Mouse (Mus musculus) neural tube, embryonic 11.5 days (tissue): Measurements from ENCODE around the gene Dyrk2. TPM values are rescaled to one million over a fixed set of nuclear protein-coding genes. Genes with fewer than 3 reads are reported as not detected.

Experiments used
- ATAC-seq: fragments of 200-750 bp; cut with Nextera tagmentation; 2 replicates; pipeline ENCODE4 v1.8.0; 2017; ENCODE audit warnings: moderate number of reproducible peaks, mild to moderate bottlenecking, moderate TSS enrichment, moderate library complexity; ENCODE audit not compliant: insufficient read depth, low FRiP score, low TSS enrichment
- DNase-seq: peaks from one replicate; pipeline ENCODE4 v3.0.0-alpha.2; 2015; ENCODE audit warnings: low spot score
- H3K27ac ChIP-seq: fragments of 300-500 bp; sonication (generic); 2 replicates; pipeline ENCODE4 v1.5.1; 2014; ENCODE audit warnings: low read depth, mild to moderate bottlenecking, low read length
- H3K27me3 ChIP-seq: fragments of 300-500 bp; sonication (generic); 2 replicates; pipeline ENCODE4 v1.6.1; 2014; ENCODE audit warnings: mild to moderate bottlenecking, low read length, mixed read lengths; ENCODE audit not compliant: control insufficient read depth, insufficient read depth
- H3K36me3 ChIP-seq: fragments of 300-500 bp; sonication (generic); 2 replicates; pipeline ENCODE4 v1.6.1; 2014; ENCODE audit warnings: mild to moderate bottlenecking, low read length, moderate library complexity, mixed read lengths; ENCODE audit not compliant: control insufficient read depth, insufficient read depth
- H3K4me1 ChIP-seq: fragments of 300-500 bp; sonication (generic); 2 replicates; pipeline ENCODE4 v1.6.1; 2014; ENCODE audit warnings: low read length, mixed read lengths; ENCODE audit not compliant: control insufficient read depth, insufficient read depth
- H3K4me2 ChIP-seq: fragments of 300-500 bp; sonication (generic); 2 replicates; pipeline ENCODE4 v1.6.1; 2014; ENCODE audit warnings: low read depth, mild to moderate bottlenecking, moderate library complexity
- H3K4me3 ChIP-seq: fragments of 300-500 bp; sonication (generic); 2 replicates; pipeline ENCODE4 v1.5.1; 2014; ENCODE audit warnings: low read depth, low read length
- H3K9ac ChIP-seq: fragments of 300-500 bp; sonication (generic); 2 replicates; pipeline ENCODE4 v1.6.1; 2014; ENCODE audit warnings: mild to moderate bottlenecking, low read length
- H3K9me3 ChIP-seq: fragments of 300-500 bp; sonication (generic); 2 replicates; pipeline ENCODE4 v1.6.1; 2016; ENCODE audit warnings: low read length; ENCODE audit not compliant: control insufficient read depth
- WGBS: fragments of 180-500 bp; shearing (Covaris S2); extraction: QIAGEN DNeasy Blood & Tissue Kit; methylation state at CpG from one replicate; pipeline ENCODE4 v1.1.7; 2014; 5-methylcytosine and 5-hydroxymethylcytosine counted together
- polyA plus RNA-seq: library from polyadenylated mRNA; unstranded; fragments of >200 nt; fragmentation: Nextera tagmentation; extraction: Ambion mirVana; gene quantifications from 2 replicates; pipeline ENCODE4 v1.2.1, GENCODE M21; 2014

Gene Dyrk2
- polyA plus RNA-seq, 1 experiment from 2014 or later = 12.9 TPM

- no peak for DNase-seq
- Histone ChIP-seq H3K4me2 (no peak overlapping the region), H3K4me1 (no peaks in the 10 kb centered on the region), H3K27ac (no peak overlapping the region), H3K27me3 (no peaks in the 10 kb centered on the region), H3K4me3 (no peak overlapping the region), H3K9ac (no peak overlapping the region), H3K36me3 (no peaks in the 10 kb centered on the region), H3K9me3 (no peaks in the 10 kb centered on the region)
- 92% methylated on average over 7 of the region's 7 CpGs for WGBS
- ATAC-seq = no peak
These were observed 42.9 kb downstream of the Dyrk2 start for GRCm38 (mm10) chr10:118827116-118827515.

- H3K27ac ChIP-seq = no peak overlapping the region
- no peak for ATAC-seq
- no peaks in the 10 kb centered on the region for H3K9me3 ChIP-seq
- H3K27me3 ChIP-seq = no peaks in the 10 kb centered on the region
- WGBS = 82% methylated on average over 8 of the region's 8 CpGs
- H3K4me2 ChIP-seq = no peak overlapping the region
- no peaks in the 10 kb centered on the region for H3K4me1 ChIP-seq
- no peak for DNase-seq
- no peak overlapping the region for H3K9ac ChIP-seq
- no peaks in the 10 kb centered on the region for H3K36me3 ChIP-seq
- no peak overlapping the region for H3K4me3 ChIP-seq
These were observed 45.2 kb downstream of the Dyrk2 start for GRCm38 (mm10) chr10:118824830-118825229.

GRCm38 (mm10) chr10:118820901-118821300 lies 49.1 kb downstream of the Dyrk2 start:
- no peak overlapping the region for H3K4me3 ChIP-seq
- H3K9me3 ChIP-seq = no peaks in the 10 kb centered on the region
- H3K4me1 ChIP-seq = no peaks in the 10 kb centered on the region
- peak; percentile 52 for DNase-seq
- peak; percentile 81 for ATAC-seq
- 36% methylated on average over 7 of the region's 7 CpGs for WGBS
- no peaks in the 10 kb centered on the region for H3K36me3 ChIP-seq
- H3K9ac ChIP-seq = no peak overlapping the region
- H3K4me2 ChIP-seq = no peak overlapping the region
- H3K27me3 ChIP-seq = no peaks in the 10 kb centered on the region
- H3K27ac ChIP-seq = no peak overlapping the region

DNA sequence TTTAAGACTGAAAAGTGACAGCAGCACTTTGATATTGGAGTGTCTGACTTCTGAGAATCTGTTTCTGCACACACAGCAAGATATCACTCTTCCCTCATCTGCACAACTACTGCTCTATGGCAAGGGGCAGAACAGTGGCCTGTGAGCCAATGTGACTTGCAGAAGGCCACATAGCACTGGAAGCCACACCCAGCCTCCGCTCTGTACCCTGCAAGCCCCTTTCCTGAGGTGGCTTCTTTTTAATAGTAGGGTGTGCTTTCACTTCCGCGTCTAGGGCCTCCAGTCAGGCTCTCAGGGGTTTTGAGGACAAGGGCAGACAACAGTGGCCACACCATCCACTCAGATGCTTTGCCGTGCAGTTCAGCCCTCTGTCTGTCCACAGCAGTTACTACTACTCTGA lies 50.2 kb downstream of the Dyrk2 start:
- DNase-seq (no peak), ATAC-seq (no peak)
- Histone ChIP-seq H3K4me1 (no peaks in the 10 kb centered on the region), H3K9me3 (no peaks in the 10 kb centered on the region), H3K36me3 (no peaks in the 10 kb centered on the region), H3K27ac (no peak overlapping the region), H3K4me2 (no peak overlapping the region), H3K27me3 (no peaks in the 10 kb centered on the region), H3K9ac (no peak overlapping the region), H3K4me3 (no peak overlapping the region)
- 86% methylated on average over 4 of the region's 4 CpGs for WGBS

DNA sequence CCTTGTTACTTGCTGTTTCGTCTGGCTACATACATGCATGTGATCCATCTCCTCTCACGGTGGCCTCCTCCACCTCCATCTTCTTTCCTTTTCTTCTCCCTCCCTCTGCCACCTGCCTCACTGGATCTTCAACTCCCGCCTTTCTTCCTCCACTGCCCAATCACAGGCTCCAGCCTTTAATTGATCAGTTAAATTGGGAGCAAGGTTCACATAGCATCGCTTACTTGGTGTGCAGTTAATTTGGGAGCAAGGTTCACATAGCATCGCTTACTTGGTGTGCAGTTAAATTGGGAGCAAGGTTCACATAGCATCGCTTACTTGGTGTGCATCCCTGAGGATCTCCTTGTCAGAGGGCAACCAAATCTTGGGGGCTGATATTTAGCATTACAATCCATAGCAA lies 52.9 kb downstream of the Dyrk2 start:
- H3K27me3 ChIP-seq = no peaks in the 10 kb centered on the region
- no peak overlapping the region for H3K4me3 ChIP-seq
- DNase-seq = no peak
- H3K36me3 ChIP-seq = no peaks in the 10 kb centered on the region
- no peak overlapping the region for H3K27ac ChIP-seq
- no peak overlapping the region for H3K4me2 ChIP-seq
- no peak for ATAC-seq
- WGBS = 86% methylated on average over 6 of the region's 6 CpGs
- no peak overlapping the region for H3K9ac ChIP-seq
- H3K9me3 ChIP-seq = no peaks in the 10 kb centered on the region
- H3K4me1 ChIP-seq = no peaks in the 10 kb centered on the region

DNA sequence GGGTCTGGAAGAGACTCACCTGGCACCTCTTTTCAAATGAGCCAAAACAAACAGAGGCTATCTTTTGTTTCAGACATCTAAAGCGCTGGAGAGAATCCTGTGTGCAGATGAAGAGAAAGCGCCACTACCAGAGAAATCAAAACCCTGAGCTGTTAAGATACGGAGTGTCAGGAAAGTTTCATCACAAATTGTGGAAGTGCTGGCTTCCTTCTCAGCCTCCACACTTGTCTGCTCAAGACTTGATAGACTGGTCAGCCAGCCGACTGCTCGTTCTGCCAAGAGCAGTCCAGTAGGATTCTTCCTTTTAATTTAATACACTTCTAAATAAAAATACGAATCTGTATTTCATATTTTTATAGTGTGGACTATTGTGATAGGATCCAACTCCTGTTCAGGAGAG lies 58.1 kb downstream of the Dyrk2 start:
- Histone ChIP-seq H3K27me3 (no peaks in the 10 kb centered on the region), H3K9ac (no peak overlapping the region), H3K4me1 (no peaks in the 10 kb centered on the region), H3K36me3 (no peaks in the 10 kb centered on the region), H3K27ac (no peak overlapping the region), H3K9me3 (no peaks in the 10 kb centered on the region), H3K4me3 (no peak overlapping the region), H3K4me2 (no peak overlapping the region)
- DNase-seq (no peak), ATAC-seq (no peak)
- 90% methylated on average over 6 of the region's 6 CpGs for WGBS

DNA sequence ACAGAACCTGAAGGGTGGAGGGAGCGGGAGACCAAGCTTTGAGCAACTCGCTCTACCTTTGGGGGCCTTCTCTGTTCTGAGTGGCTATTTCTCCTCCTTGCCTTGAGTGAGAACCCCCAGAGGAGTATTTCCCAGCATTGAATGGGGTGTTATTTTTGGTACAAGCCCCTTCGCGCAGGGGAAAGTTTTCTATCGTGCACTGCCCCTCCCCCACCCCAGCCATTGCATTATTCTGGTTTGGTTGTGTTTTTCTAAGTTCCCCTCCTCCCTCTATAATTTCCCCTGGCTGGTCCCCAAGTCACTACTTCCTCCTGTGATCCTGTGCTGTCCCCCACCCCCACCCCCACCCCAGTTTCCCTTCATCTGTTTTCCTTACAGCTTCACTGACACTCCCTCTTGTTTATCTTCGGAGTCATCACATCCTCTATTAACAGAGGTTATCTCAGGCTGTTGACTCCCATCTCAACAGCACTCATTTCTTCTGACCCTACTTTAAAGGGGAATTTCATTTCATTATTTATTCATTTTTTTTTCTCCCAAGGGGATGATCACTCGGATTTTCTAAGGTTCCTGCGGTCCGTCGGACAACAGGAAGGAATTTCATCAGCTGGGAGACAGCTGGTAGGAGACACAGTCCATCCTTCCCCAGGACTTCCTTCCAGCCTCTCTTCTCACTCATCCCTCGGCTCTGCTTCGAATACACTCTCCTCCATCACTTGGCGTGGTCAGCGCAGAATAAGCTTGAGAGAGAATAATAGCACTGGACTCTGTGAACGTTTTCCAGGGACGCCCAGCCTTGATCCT lies 58.9 kb downstream of the Dyrk2 start:
- no peak overlapping the region for H3K4me3 ChIP-seq
- no peak for ATAC-seq
- H3K9me3 ChIP-seq = no peaks in the 10 kb centered on the region
- H3K27ac ChIP-seq = no peak overlapping the region
- H3K9ac ChIP-seq = no peak overlapping the region
- no peak overlapping the region for H3K4me2 ChIP-seq
- no peak for DNase-seq
- WGBS = 66% methylated on average over 16 of the region's 16 CpGs
- no peaks in the 10 kb centered on the region for H3K4me1 ChIP-seq
- H3K27me3 ChIP-seq = no peaks in the 10 kb centered on the region
- H3K36me3 ChIP-seq = no peaks in the 10 kb centered on the region
